Mouse (Mus musculus) embryonic stem cell, embryonic (primary cell): Measurements from ENCODE around the gene Twsg1.
"Not testable (repeated sequence)": the region's sequence is repeated elsewhere in the genome, so short reads cannot be mapped to it uniquely, and the experiment has no call there.

ENCODE experiments used
- CTCF ChIA-PET, 4 experiments: fragments of 300-600 bp in 2 of 4; fragments of 350-600 bp in 2 of 4; sonication (Branson Sonifier 250); formaldehyde crosslinking; loops; one replicate each; lab custom pipeline; 2022; ENCODE audit warnings: inconsistent platforms in 2 of 4; lab: Charles Lee
- POLR2A ChIA-PET, 4 experiments: fragments of 300-600 bp in 2 of 4; fragments of 350-600 bp in 2 of 4; sonication (Branson Sonifier 250); formaldehyde crosslinking; loops; one replicate each; lab custom pipeline; 2022; ENCODE audit warnings: antibody characterized with exemption in 4 of 4, inconsistent platforms in 1 of 4; lab: Charles Lee

Gene Twsg1

DNA sequence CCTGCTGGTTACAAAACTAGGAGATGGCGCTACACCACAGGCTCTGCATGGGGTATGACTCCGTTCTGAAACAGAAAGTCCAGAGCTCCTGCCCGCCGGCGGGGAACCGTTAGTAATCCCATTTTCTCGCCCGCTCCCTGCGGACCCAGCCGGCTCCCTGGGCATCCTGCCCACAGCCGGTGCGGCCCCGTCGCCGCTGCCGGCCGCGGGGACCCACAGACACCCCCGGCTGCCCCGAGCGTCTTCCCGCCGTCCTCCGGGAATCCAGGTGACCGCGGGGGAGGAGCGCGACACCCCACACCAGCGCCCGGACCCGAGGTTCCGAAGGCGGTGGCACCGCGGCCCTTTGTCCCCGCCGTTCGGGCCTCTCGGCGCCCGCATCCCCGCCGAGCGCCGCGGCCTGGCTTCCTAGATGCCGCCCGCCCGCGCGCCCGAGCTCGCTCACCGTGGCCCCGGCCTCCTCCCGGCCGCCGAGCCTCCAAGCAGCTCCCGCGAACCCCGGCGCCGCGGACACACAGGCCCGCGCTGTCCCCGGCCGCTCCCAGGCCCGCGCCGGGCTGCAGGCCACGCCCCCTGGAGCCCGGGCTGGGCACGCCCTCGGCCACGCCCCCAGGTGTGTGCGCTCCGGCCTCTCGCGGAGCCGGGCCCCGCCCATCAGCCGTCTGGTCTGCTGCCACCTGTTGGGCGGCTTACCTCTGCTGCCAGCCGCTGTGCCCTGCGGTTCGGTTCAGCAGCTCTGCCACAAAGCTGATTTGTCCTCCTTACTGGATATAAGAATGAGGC is at the start of gene Twsg1:
Gene Twsg1, minus strand, starts transcription at position 605 of the 783 bp plus-strand sequence.
- ChIA-PET POLR2A (interaction anchor here in 3 of 4 experiments (0.6 to 3.0 kb wide), 25 partner anchors 8 to 338 kb away, joined by 3 to 21 read pairs (median 4); partner anchors contain the start of genes Ndufv2 (in 2 of the 3), Vapa (in 1 of the 3) and Washc1 (in 1 of the 3)), CTCF (interaction anchor here (0.5 to 1.7 kb wide), 20 partner anchors 9 to 1604 kb away, joined by 3 to 7 read pairs (median 3); no protein-coding TSS in a partner anchor)

DNA sequence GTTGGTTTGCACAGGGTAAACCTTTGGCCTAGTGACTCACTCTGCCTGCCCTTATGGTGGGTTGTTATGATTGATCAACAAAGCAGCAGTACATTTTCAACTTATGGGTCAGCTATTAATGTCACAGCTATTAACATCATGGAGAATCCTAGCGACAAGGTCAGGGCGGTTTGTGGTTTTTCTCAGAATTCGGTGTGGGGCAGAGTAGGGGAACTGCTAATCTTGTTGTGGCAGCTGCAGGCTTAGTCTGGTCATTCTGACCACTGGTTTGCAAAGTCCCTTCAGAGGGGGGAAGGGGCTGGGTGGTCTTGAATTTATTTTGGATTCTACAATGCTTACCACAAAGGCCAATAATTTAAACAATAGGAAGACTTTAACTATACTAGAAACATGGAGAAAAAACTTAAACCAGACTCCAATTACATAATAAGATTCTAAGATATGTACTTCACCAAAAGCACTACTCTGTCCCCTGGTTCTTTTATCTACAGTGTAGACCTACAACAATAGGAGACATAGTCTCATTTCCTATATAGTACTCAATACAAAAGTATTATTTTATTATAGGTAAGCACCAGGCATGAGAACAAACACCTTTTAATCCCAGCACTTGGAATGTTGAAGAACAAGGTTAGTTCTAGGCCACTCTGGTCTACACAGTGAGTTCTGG is 37.3 kb upstream of the Twsg1 start:
- CTCF ChIA-PET: no interaction called here
- POLR2A ChIA-PET: no interaction called here

DNA sequence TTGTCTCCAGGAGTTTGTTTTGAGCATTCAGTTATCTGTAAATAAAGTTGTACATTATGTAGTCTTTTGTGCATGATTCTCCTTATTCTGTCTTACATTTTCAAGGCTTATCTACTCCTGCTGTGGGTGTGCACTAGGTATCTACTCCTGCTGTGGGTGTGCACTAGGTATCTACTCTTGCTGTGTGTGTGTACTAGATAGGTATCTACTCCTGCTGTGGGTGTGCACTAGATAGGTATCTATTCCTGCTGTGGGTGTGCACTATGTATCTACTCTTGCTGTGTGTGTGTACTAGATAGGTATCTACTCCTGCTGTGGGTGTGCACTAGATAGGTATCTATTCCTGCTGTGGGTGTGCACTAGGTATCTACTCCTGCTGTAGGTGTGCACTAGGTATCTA is 25.7 kb upstream of the Twsg1 start:
- POLR2A ChIA-PET: not testable (repeated sequence)
- CTCF ChIA-PET: interaction anchor here in 1 of 4 experiments (0.9 kb wide), 1 partner anchor 25 kb away, joined by 3 read pairs; no protein-coding TSS in a partner anchor

DNA sequence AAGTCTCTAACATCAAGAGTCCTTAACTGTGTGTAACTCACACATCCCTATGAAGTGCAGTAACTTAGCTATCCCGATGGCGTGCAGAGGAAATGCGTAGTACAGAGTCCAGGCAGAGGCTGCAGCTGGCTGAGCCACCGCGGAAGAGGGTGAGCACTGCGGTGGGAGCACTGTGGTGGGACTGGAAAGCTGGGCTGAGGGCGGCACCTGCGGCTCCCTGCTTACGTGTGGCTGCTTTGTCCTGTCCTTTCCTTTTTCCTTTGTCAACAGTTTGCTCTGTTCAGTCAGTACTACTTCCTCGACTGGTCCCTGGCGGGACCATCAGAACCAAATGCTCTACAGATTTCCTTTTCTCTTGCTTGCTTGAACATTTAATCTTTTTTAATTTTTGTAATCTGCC is 16.7 kb upstream of the Twsg1 start:
- ChIA-PET POLR2A (interaction anchor here in 1 of 4 experiments (0.9 to 2.3 kb wide), 5 partner anchors 8 to 110 kb away, joined by 3 to 6 read pairs (median 6); no protein-coding TSS in a partner anchor), CTCF (interaction anchor here in 1 of 4 experiments (0.8 kb wide), 1 partner anchor 103 kb away, joined by 3 read pairs; no protein-coding TSS in a partner anchor)

DNA sequence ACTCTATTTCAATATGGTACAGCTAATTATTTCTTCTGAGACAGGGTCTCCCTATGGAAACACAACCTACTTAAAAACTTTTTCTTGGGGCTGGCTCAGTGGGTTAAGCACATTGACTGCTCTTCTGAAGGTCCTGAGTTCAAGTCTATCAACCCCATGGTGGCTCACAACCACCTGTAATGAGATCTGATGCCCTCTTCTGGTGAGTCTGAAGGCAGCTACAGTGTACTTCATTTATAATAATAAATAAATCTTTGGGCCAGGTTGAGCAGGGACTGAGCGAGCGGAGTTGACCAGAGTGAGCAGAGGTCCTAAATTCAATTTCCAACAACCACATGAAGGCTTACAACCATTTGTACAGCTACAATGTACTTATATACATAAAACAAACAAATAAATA is 11.2 kb upstream of the Twsg1 start:
- ChIA-PET POLR2A (interaction anchor here in 2 of 4 experiments (0.8 to 2.4 kb wide), 4 partner anchors 11 to 177 kb away, joined by 3 to 8 read pairs (median 3); partner anchors contain the start of gene Twsg1 (in 1 of the 2)), CTCF (interaction anchor here in 3 of 4 experiments (0.6 to 2.0 kb wide), 5 partner anchors 28 to 99 kb away, joined by 3 to 9 read pairs (median 3); no protein-coding TSS in a partner anchor)

DNA sequence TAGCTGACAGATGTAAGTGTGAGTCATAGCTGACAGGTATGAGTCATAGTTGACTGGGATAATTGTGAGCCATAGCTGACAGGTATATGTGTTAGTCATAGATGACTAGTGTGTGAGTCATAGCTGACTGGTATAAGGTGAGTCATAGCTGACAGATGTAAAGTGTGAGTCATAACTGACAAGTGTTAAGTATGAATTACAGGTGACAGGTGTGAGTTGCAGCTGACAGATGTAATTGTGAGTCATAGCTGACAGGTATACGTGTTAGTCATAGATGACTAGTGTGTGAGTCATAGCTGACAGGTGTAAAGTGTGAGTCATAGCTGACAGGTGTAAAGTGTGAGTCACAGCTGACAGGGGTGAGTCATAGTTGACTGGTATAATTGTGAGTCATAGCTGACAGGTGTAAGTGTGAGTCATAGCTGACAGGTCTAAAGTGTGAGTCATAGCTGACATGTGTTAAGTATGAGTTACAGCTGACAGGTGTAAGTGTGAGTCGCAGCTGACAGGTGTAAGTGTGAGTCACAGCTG is 10.6 kb upstream of the Twsg1 start:
- CTCF ChIA-PET: interaction anchor here in 3 of 4 experiments (0.6 to 2.0 kb wide), 5 partner anchors 28 to 327 kb away, joined by 3 to 9 read pairs (median 3); no protein-coding TSS in a partner anchor
- POLR2A ChIA-PET: interaction anchor here in 2 of 4 experiments (0.5 to 2.4 kb wide), 6 partner anchors 9 to 176 kb away, joined by 3 to 8 read pairs (median 3); partner anchors contain the start of gene Twsg1 (in 1 of the 2)

DNA sequence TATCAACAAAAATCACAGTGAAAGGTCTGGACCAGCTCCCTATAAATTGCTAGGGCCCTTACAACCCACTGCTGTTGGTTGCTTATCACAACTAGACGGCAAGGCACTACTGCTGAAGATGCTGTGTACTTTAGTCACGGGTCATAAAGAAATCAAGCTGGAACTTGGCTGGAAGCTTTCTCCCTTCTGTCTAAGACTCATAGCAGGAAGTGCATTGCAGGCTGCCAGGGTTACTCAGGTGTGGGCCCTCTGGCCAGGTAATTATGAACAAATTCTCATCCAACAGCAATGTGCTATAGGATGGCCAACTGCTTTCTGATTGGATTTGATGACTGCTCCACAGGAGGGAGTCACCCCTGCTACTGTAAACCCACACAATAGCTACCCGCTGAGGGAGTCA is 8.0 kb upstream of the Twsg1 start:
- POLR2A ChIA-PET: interaction anchor here in 2 of 4 experiments (0.6 to 2.4 kb wide), 5 partner anchors 8 to 408 kb away, joined by 3 to 9 read pairs (median 4); partner anchors contain the start of gene Twsg1 (in 1 of the 2)
- CTCF ChIA-PET: interaction anchor here in 2 of 4 experiments (0.6 to 1.0 kb wide), 2 partner anchors 89 to 96 kb away, joined by 3 to 15 read pairs; no protein-coding TSS in a partner anchor

DNA sequence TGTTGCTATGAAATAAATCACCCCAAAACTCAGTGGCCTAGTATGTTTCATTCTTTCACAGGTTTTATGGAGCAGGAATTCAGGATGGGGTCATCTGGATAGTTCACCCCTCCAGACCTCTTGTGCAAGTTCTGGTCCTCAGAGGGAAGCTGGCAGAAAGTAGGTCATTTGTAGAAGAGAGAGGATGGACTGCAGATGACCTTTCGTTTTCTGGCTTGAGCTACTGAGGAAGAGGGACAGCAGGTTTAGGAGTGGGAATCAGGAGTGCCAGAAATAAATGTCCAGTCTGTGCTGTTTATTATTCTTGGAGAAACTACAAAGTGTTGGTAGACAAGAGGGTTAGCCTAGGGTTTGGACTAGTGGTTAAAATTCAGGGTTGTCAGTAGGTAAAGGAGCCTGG is 7.3 kb upstream of the Twsg1 start:
- CTCF ChIA-PET: no interaction called here
- POLR2A ChIA-PET: interaction anchor here in 1 of 4 experiments (1.6 to 2.4 kb wide), 3 partner anchors 8 to 10 kb away, joined by 6 to 9 read pairs (median 6); no protein-coding TSS in a partner anchor

DNA sequence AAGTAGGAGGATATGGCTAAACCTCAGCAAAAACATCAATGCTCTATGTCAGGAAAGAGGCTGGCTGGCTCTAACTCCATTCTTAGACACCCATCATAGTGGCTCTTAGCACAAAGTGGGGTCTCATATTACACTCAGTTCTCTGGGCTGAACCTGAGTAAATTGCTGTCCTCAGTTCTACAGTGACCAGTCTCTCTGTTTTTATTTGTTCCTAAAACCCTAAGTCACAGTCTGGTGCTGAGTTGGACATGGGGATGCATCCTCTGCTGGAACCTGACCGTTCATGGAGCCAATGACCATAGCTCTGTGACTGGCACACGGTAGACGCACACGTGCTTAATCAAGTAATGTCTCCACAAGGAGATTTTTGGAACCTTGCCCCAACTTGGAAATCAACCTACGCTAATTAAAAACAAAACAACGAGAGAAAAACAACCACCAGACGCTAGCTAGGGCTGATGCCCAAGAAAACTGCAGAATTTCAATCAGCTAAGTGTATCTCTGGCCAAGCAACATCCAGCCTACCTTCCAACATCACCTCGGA is 6.8 kb upstream of the Twsg1 start:
- CTCF ChIA-PET: interaction anchor here in 2 of 4 experiments (0.6 to 1.1 kb wide), 2 partner anchors 88 to 109 kb away, joined by 3 to 4 read pairs; no protein-coding TSS in a partner anchor

DNA sequence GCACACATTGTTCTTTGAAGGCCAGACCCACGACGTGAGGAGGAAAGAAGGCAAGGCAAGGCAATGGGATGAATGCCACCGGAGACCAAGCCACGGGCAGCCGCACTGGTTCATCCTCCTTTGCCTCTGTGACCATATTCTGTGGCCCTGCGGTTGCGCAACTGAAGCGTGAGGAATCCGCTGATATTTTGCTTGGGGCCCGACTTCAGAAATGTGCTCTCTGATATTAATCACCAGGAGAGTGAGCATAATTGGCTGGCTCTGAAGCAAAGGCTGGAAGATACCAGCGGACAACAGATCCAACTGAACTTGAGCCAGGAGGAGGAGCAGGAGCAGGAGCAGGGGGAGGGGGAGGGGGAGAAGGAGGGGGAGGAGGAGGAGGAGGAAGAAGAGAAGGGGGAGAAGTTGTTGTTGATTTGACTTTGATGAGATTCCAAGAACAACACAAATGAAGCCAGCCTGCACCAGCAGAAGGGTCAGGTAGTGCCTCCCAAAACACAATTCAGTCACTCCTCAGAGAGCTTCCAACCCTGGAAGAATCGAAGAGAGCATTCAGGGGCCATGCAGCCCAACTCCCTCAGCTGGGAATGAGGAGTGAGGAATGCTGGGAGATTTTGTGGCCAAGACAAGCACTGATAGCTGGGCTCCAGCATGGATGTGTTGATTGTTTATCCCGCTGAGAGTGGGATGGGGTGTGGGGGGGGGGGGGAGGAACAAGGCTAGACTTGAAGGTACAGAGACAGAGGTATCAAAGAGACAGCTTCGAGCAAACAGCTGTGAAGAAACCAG is 6.2 kb upstream of the Twsg1 start:
- POLR2A ChIA-PET: interaction anchor here in 3 of 4 experiments (0.5 to 1.8 kb wide), 12 partner anchors 11 to 1396 kb away, joined by 3 to 6 read pairs (median 3); partner anchors contain the start of gene Rab12 (in 1 of the 3)
- CTCF ChIA-PET: interaction anchor here in 3 of 4 experiments (0.6 to 1.1 kb wide), 3 partner anchors 88 to 144 kb away, joined by 3 to 4 read pairs (median 4); partner anchors contain the start of gene Ndufv2 (in 1 of the 3)

More for the DNA sequence above, 6.8 kb upstream of the Twsg1 start:
- POLR2A ChIA-PET: interaction anchor here in 3 of 4 experiments (0.6 to 1.8 kb wide), 6 partner anchors 10 to 1397 kb away, joined by 3 to 6 read pairs (median 3); partner anchors contain the start of gene Rab12 (in 1 of the 3)

DNA sequence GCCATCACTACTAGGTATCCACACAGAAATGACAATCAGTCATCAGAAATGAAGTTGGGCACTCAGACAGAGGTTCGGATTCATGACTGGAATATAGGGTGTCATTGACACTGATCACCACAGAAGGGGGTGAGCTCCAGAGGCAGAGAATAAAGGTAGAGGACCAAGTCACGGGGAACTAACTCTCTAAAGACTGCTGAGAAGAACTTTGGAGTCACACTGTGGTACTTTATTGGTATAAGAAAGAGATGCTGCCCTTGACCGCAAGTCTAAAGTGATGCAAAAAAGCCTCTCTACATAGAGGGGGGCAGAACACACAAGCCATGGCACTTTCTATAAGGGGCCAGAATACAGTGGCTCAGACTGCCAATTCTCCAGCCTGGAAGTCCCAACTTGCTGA is 5.1 kb upstream of the Twsg1 start:
- POLR2A ChIA-PET: interaction anchor here in 2 of 4 experiments (0.9 to 1.8 kb wide), 6 partner anchors 13 to 524 kb away, joined by 3 to 8 read pairs (median 4); no protein-coding TSS in a partner anchor
- CTCF ChIA-PET: interaction anchor here in 3 of 4 experiments (0.5 to 1.1 kb wide), 5 partner anchors 12 to 193 kb away, joined by 3 to 10 read pairs (median 3); no protein-coding TSS in a partner anchor

DNA sequence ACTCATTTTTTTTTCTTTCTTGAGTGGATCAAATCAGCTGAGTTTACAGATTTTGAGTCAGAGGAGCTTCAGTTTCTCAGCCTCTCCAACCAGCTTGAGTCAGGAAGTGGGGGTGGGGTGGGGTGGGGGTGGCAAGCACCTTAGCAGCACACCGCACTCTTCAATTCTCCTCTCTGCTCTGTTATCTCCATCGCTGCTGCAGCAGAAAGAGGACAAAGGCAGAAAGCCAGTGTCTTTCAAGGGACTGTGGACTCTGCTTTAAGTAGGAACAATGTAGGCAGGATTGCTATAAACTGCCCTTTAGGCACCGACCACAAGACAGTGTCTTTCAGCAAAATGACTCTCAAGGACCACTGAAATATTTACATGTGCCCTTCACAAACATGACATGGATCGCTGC is 2.9 kb upstream of the Twsg1 start:
- POLR2A ChIA-PET: interaction anchor here in 2 of 4 experiments (0.6 to 1.0 kb wide), 3 partner anchors 12 to 124 kb away, joined by 3 to 5 read pairs (median 4); no protein-coding TSS in a partner anchor
- CTCF ChIA-PET: interaction anchor here in 1 of 4 experiments (0.6 kb wide), 1 partner anchor 124 kb away, joined by 3 read pairs; no protein-coding TSS in a partner anchor

DNA sequence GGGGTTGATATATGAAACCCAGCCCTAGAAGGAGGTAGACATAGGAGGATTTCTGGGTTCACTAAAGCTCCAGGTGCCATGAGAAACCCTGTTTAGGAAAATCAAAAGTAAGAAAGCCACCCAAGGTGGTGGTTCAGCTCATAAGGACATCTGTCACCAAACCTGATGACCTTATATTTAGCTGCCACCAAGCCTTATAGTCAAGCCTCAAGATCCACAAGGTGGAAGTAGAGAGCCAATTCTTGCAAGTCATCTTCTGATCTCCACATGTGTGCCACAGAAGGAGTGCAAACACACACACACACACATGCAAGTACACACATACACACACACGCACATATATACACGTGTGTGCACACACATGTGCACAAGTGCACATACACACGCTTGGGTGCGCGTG is 1.1 kb upstream of the Twsg1 start:
- CTCF ChIA-PET: interaction anchor here in 2 of 4 experiments (0.6 to 1.6 kb wide), 4 partner anchors 11 to 155 kb away, joined by 3 to 5 read pairs (median 4); no protein-coding TSS in a partner anchor
- POLR2A ChIA-PET: interaction anchor here in 2 of 4 experiments (1.0 to 1.4 kb wide), 4 partner anchors 18 to 159 kb away, joined by 3 read pairs; partner anchors contain the start of gene Washc1 (in 1 of the 2)

DNA sequence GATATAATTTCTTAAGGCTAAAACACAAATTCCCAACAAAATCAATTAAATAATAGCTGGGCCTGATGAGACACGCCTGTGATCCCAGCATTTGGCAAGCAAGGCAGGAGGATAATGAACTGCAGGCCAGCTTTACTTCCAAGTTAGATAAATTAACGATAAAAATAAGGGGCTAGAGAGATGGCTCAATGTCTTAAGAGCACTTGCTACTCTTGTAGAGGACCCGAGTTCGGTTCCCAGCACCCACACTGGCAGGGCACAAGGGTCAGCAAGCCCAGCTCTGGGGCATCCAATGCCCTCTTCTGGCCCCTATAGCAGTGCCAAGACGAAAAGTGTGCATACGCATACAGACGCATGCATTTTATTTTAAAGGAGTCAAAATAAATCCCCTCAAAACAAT is 843 bp downstream of the Twsg1 start:
- POLR2A ChIA-PET: interaction anchor here in 3 of 4 experiments (0.6 to 3.0 kb wide), 28 partner anchors 8 to 338 kb away, joined by 3 to 21 read pairs (median 4); partner anchors contain the start of genes Ndufv2 (in 2 of the 3), Vapa (in 1 of the 3) and Washc1 (in 1 of the 3)
- CTCF ChIA-PET: interaction anchor here in 3 of 4 experiments (0.8 to 1.7 kb wide), 7 partner anchors 11 to 102 kb away, joined by 3 to 7 read pairs (median 4); no protein-coding TSS in a partner anchor

DNA sequence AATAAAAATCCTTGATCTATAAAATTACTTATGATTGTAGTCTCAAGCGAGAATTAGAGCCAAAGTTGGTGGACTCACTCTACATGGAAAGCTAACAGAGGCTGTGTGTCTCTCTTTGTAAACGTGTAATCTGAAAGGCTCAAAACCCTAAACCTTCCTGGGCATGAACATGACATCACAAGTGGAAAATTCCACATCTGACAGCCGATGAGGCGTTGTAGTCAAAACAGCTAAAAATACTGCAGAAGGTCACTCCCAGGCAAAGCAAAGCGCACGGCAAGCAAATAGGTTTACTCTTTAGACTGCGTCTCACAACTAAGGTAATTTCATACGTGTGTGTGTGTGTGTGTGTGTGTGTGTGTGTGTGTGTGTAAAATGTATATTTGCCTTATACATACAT is 3.7 kb downstream of the Twsg1 start:
- ChIA-PET POLR2A (interaction anchor here in 3 of 4 experiments (0.6 to 1.5 kb wide), 4 partner anchors 11 to 32 kb away, joined by 3 to 5 read pairs (median 4); no protein-coding TSS in a partner anchor), CTCF (no interaction called here)

DNA sequence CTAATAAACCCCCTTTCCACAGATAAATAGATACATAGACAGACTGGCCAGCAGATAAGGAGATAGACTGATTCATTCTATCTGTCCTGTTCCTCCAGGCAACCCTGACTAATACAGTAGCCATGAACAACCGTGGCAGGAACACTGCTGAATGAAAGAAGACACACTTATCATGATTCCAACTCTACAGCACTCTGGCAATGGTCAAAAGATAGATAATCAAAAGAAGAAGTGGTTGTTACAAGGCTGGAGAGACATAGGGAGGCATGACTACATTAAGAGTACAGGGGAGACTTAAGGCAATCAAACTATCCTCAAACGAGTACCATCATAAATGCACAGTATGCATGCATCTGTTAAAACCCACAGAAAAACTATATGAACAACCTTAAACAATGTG is 5.6 kb downstream of the Twsg1 start:
- CTCF ChIA-PET: no interaction called here

More for the DNA sequence above, 5.6 kb downstream of the Twsg1 start:
- POLR2A ChIA-PET: no interaction called here
